Comparison of ENCODE assay signal across 27 mouse cellular contexts in the genomic region with DNA sequence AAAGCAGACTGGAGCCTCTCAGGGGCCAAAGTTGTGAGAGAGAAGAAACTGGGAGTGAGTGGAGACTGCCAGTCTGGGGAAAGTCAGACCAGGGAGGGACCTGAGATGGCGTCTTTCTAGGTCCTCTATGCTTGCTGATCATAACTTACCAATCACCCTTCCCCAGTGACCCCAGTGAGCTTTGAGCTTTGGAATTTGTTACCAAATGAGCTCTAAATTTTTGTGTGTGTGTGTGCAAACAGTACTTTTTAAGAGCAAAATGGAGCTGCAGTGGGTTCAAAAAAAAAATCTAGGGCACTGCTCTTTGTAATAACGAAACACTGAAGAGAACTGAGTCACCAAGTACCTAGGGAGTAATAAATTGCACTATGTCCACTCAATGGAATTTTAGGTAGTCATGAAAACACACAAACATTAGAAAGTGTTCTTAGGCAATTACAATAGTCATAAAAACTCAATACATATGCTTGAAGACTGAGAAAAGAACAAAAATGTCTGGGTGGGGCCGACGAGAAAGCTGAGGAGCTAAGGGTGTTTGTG. TPM values are rescaled to one million over a fixed set of nuclear protein-coding genes. Genes with fewer than 3 reads are reported as not detected.
DNase-seq lines count a peak whose midpoint lies in the region; ATAC-seq and TF ChIP-seq lines count a peak whose summit lies in the region.
"Had no signal": no experiment of that assay in that cellular context is flagged by ENCODE, and none has a peak within 500 bp of the region (broad histone marks: within the 10 kb centered on the region; RNA-seq: fewer than 3 reads in every experiment).

No protein-coding gene starts in this region.

- no peak for TF ChIP-seq POLR2A in liver, adult 2 months (IDR thresholded peaks at IDR 0.05; ENCODE audit: extremely low read depth, insufficient read depth, low read length)
- no peak for TF ChIP-seq POLR2A in embryonic fibroblast, embryonic 13.5 days (IDR thresholded peaks at IDR 0.05; ENCODE audit: low read depth, low read length)

- peaks cover 4% of the 10 kb centered on the region for H3K4me1 ChIP-seq in liver, adult 2 months (ENCODE audit: control insufficient read depth, insufficient read depth, low read length)
- no peaks in the 10 kb centered on the region for H3K4me1 ChIP-seq in liver, embryonic 11.5 days (replicated peaks; ENCODE audit: control insufficient read depth, insufficient read depth, low read length)
- H3K4me1 ChIP-seq in embryonic fibroblast, embryonic 13.5 days (ENCODE audit: control insufficient read depth, insufficient read depth, low read length): peaks cover 3% of the 10 kb centered on the region; the same call in 1 of the 2 replicates
- H3K4me1 ChIP-seq: embryonic facial prominence, embryonic 10.5 days; embryonic facial prominence, embryonic 13.5 days; forebrain, embryonic 10.5 days; forebrain, embryonic 13.5 days; heart, embryonic 12.5 days; heart, embryonic 15.5 days; hindbrain, embryonic 10.5 days; hindbrain, embryonic 13.5 days had no signal

- peak; percentile 94 for DNase-seq in liver, adult 2 months (ENCODE audit: extremely low read depth, low read depth, low spot score)
- no peak for DNase-seq in liver, embryonic 11.5 days (ENCODE audit: low spot score)
- DNase-seq in left cerebral cortex, adult 9 months (ENCODE audit: low spot score in 2 of 2): no peak
- no peak for DNase-seq in thymus, postnatal 0 days (ENCODE audit: low spot score)
- DNase-seq: adrenal gland, postnatal 10 days; adrenal gland, postnatal 36 days; cerebellum, adult 11-12 months; cerebellum, adult 8-10 months; cerebellum, postnatal 10 days; cerebellum, postnatal 36 days; embryo, embryonic 11 days; gastrocnemius, postnatal 25 days; heart, adult 18-20 months; heart, postnatal 10 days had no signal

- no peaks in the 10 kb centered on the region for H3K79me2 ChIP-seq in liver, adult 2 months (ENCODE audit: control insufficient read depth, insufficient read depth, low read length)
- no peaks in the 10 kb centered on the region for H3K79me2 ChIP-seq in C2C12 (ENCODE audit: control insufficient read depth, insufficient read depth)

- H3K79me3 ChIP-seq in C2C12 (ENCODE audit: low read depth): no peaks in the 10 kb centered on the region

- H3K9me3 ChIP-seq in liver, embryonic 11.5 days (ENCODE audit: control insufficient read depth, low read length): no peaks in the 10 kb centered on the region
- H3K9me3 ChIP-seq: embryonic facial prominence, embryonic 10.5 days; embryonic facial prominence, embryonic 13.5 days; forebrain, embryonic 10.5 days; forebrain, embryonic 13.5 days; heart, embryonic 15.5 days; hindbrain, embryonic 10.5 days; hindbrain, embryonic 13.5 days had no signal

- H3K27me3 ChIP-seq in liver, adult 2 months (ENCODE audit: control insufficient read depth, insufficient read depth, low read length): no peaks in the 10 kb centered on the region
- H3K27me3 ChIP-seq in liver, embryonic 11.5 days (replicated peaks; ENCODE audit: control insufficient read depth, insufficient read depth, low read length): no peaks in the 10 kb centered on the region
- no peaks in the 10 kb centered on the region for H3K27me3 ChIP-seq in C2C12 (ENCODE audit: control insufficient read depth, insufficient read depth, insufficient read length)
- H3K27me3 ChIP-seq: forebrain, embryonic 13.5 days; heart, embryonic 15.5 days; Patski had no signal

- no peak for ATAC-seq in liver, embryonic 11.5 days (replicated peaks; ENCODE audit: low FRiP score)
- ATAC-seq: forebrain, embryonic 13.5 days; forebrain, embryonic 16.5 days; intestine, postnatal 0 days; Patski had no signal

- H3K9ac ChIP-seq in liver, adult 2 months (ENCODE audit: low read depth, low read length): peak overlapping the region; percentile 44
- H3K9ac ChIP-seq in liver, embryonic 11.5 days (ENCODE audit: low read depth, low read length): no peak overlapping the region
- H3K9ac ChIP-seq: embryonic facial prominence, embryonic 13.5 days; forebrain, embryonic 13.5 days; heart, embryonic 12.5 days; heart, embryonic 15.5 days; hindbrain, embryonic 13.5 days had no signal

- no peak overlapping the region for H3K4me2 ChIP-seq in liver, embryonic 11.5 days
- H3K4me2 ChIP-seq: embryonic facial prominence, embryonic 13.5 days; forebrain, embryonic 13.5 days; heart, embryonic 12.5 days; heart, embryonic 15.5 days; hindbrain, embryonic 13.5 days had no signal

- no peaks in the 10 kb centered on the region for H3K36me3 ChIP-seq in liver, adult 2 months (ENCODE audit: control insufficient read depth, insufficient read depth, low read length)
- no peaks in the 10 kb centered on the region for H3K36me3 ChIP-seq in liver, embryonic 11.5 days (ENCODE audit: control insufficient read depth, insufficient read depth, low read length)
- no peaks in the 10 kb centered on the region for H3K36me3 ChIP-seq in C2C12 (ENCODE audit: control insufficient read depth, insufficient read depth)
- H3K36me3 ChIP-seq: embryonic facial prominence, embryonic 10.5 days; embryonic facial prominence, embryonic 13.5 days; forebrain, embryonic 10.5 days; heart, embryonic 12.5 days; heart, embryonic 15.5 days; hindbrain, embryonic 10.5 days; hindbrain, embryonic 13.5 days had no signal

- no peak overlapping the region for H3K4me3 ChIP-seq in liver, adult 2 months (ENCODE audit: insufficient read depth, low read depth, low read length)
- no peak overlapping the region for H3K4me3 ChIP-seq in liver, embryonic 11.5 days (ENCODE audit: low read depth, low read length)
- H3K4me3 ChIP-seq in C2C12 (ENCODE audit: insufficient read depth, poor library complexity, severe bottlenecking): no peak overlapping the region
- H3K4me3 ChIP-seq in embryonic fibroblast, embryonic 13.5 days (ENCODE audit: insufficient read depth, low read length): no peak overlapping the region
- H3K4me3 ChIP-seq: embryonic facial prominence, embryonic 10.5 days; embryonic facial prominence, embryonic 13.5 days; forebrain, embryonic 10.5 days; forebrain, embryonic 13.5 days; heart, embryonic 12.5 days; heart, embryonic 15.5 days; hindbrain, embryonic 10.5 days; hindbrain, embryonic 13.5 days had no signal

- peak overlapping the region; percentile 98 for H3K27ac ChIP-seq in liver, adult 2 months (replicated peaks; ENCODE audit: insufficient read depth, low read depth, low read length)
- H3K27ac ChIP-seq in liver, embryonic 11.5 days (ENCODE audit: low read depth, low read length): no peak overlapping the region
- H3K27ac ChIP-seq in embryonic fibroblast, embryonic 13.5 days (ENCODE audit: insufficient read depth, low read length): peak overlapping the region; percentile 83
- H3K27ac ChIP-seq: embryonic facial prominence, embryonic 10.5 days; embryonic facial prominence, embryonic 13.5 days; forebrain, embryonic 10.5 days; forebrain, embryonic 13.5 days; heart, embryonic 15.5 days; hindbrain, embryonic 10.5 days; hindbrain, embryonic 13.5 days had no signal

- WGBS in liver, adult 2 months: 41% methylated on average over 4 of the region's 4 CpGs
- WGBS in liver, embryonic 11.5 days: 71% methylated on average over 4 of the region's 4 CpGs

- no peak for TF ChIP-seq CTCF in liver, adult 2 months (IDR thresholded peaks at IDR 0.05; ENCODE audit: low read depth, low read length)
- TF ChIP-seq CTCF in C2C12 (IDR thresholded peaks at IDR 0.05; ENCODE audit: control insufficient read depth, insufficient read depth, insufficient read length): no peak
- TF ChIP-seq CTCF in embryonic fibroblast, embryonic 13.5 days (IDR thresholded peaks at IDR 0.05; ENCODE audit: borderline replicate concordance, insufficient read depth, low read length): no peak

- H3ac ChIP-seq in C2C12 (ENCODE audit: control insufficient read depth, insufficient read length, low read depth): no peak overlapping the region

TF ChIP-seq in C2C12, 6 proteins besides CTCF, POLR2A, EP300 and RAD21:
- TF ChIP-seq USF1 (IDR thresholded peaks at IDR 0.05; ENCODE audit: low read depth) (no peak), MYOG (IDR thresholded peaks at IDR 0.05; ENCODE audit: control insufficient read depth, extremely low read depth, insufficient read length) (no peak), CEBPB (IDR thresholded peaks at IDR 0.05; ENCODE audit: low read depth) (peak; percentile 35), FOSL1 (IDR thresholded peaks at IDR 0.05; ENCODE audit: insufficient read depth, low read length, poor library complexity, severe bottlenecking) (peak; percentile 67)

RNA-seq across cellular contexts. Expression of gene Jak1, which starts 54.7 kb away (rescaled TPM):
- total RNA-seq in liver, adult 2 months (2014; rRNA removed): 67.0 and 67.1 TPM in 2 replicates
- polyA plus RNA-seq in liver, adult 2 months (2012; rRNA removed): 19.2 and 21.7 TPM in 2 replicates
- 80.0 and 83.0 TPM in 2 replicates for polyA plus RNA-seq in liver, embryonic 11.5 days (2014; fragmentation: Nextera tagmentation; extraction: Ambion mirVana)
- 26.1 TPM for polyA plus RNA-seq in C2C12 (2012; fragmentation: generic; extraction: Trizol)
- polyA plus RNA-seq in embryonic fibroblast, embryonic 13.5 days (2011; ENCODE audit: insufficient read length, low read depth, missing spikeins): 186 and 192 TPM in 2 replicates
- 146 and 151 TPM in 2 replicates for polyA plus RNA-seq in thymus, postnatal 0 days (2015; fragmentation: Nextera tagmentation; extraction: Ambion mirVana)
